Mouse (Mus musculus): ENCODE results near the gene Ppp1r2.
A peak's percentile ranks its signal among the peaks of the same experiment; 100 is the strongest.

Gene Ppp1r2

GRCm38 (mm10) chr16:31233541-31234339 is 41.3 kb downstream of the Ppp1r2 start:
- peak; percentile 77 to 78 for DNase-seq

- no peak for DNase-seq
These were observed 41.9 kb downstream of the Ppp1r2 start for GRCm38 (mm10) chr16:31233167-31233498.

- DNase-seq = no peak
These were observed 42.4 kb downstream of the Ppp1r2 start for GRCm38 (mm10) chr16:31232491-31233166.

- DNase-seq = no peak
These were observed 43.5 kb downstream of the Ppp1r2 start for GRCm38 (mm10) chr16:31231591-31231990.

- DNase-seq = no peak
These were observed 47.3 kb downstream of the Ppp1r2 start for GRCm38 (mm10) chr16:31227746-31228145.

- DNase-seq = no peak
These were observed 59.8 kb downstream of the Ppp1r2 start for GRCm38 (mm10) chr16:31215271-31215670.

DNA sequence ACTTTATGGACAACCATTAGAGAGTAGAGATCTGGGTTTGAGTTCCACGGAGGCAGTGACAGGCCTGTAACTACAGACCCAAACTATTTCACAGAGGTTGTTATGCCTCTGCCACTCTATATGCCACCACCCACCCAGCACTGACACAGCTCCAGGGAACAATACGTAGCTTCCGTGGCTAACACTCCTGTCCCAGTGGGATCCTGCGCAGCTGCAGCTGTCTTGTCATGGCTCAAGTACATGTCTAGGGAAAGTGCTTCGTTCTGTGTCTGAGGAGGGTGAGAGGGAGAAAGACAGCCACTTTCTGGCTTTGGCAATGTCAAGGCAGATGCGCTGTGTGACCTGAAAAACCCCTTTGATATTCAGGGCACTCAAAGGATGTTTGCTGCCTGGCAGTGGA is 61.6 kb downstream of the Ppp1r2 start:
- no peak for DNase-seq

DNA sequence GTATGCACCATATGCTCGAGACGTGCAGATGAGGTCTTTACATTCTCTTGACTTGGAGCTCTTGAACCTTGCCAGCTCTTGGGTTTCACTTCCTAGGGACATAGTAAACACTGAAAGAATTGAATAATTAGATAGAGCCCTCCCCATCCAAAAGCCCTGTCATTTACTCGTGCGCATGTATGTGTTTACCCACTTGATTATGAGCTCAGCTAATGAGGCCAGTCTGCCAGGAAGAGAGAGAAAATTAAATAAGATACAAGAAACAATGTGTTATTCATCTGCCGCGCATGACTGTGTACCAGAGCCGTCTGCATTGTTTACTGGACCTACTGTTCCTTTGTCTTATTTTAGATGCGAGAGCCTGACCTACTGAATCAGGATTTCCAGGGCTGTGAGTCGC is 63.6 kb downstream of the Ppp1r2 start:
- no peak for DNase-seq

DNA sequence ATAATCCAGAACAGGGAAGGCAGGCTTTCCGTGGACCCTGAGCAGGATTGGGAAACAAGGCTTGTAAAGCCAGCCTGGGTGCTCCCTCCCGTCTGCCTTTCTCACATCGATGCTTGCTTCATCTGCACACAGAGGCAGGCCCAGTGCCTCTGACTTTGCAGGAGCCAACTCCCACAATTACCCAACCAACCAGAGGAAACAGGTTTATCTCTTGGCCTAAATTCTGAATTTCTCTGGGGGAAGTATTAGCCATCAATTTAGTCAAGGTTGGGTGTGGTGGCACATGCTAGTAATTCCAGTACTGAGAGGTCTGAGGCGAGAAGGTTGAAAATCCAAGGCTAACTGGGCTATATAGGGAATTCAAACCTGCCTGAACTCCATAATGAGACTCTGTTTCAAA is 64.6 kb downstream of the Ppp1r2 start:
- no peak for DNase-seq

DNA sequence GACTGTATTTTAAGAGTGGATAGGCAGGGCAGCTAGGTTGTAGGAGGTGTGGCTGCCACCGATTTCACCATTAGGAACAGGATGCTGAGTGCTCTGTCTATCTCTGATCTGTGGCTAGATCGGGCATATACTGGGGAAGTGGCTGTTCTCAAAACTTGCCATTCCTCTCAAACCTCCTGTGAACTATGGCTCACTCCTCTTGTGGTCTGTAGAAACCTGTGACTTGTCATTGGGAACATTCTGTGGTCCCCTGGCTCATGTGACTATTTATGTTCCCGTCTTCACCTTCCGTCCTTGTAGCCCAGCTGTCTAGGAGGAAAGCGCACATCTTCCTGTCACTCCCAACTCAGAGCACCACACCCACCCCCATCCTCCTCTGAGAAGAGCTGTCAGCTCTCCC is 65.2 kb downstream of the Ppp1r2 start:
- DNase-seq = no peak

DNA sequence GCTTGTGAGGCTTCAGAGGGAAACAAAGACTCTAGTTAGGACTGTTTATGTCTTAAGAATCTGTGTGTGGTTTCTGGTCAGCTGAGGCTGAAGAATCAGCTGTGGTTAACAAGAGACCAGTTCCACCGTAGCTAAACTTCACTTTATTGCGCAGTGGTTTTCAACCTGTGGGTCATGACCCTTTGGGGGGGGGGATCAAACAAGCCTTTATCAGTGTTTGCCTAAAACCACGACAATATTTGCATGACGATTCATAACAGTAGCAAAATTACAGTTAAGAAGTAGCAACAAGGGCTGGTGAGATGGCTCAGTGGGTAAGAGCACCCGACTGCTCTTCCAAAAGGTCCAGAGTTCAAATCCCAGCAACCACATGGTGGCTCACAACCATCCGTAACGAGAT is 69.4 kb downstream of the Ppp1r2 start:
- DNase-seq = no peak

- DNase-seq = no peak
These were observed 69.9 kb downstream of the Ppp1r2 start for GRCm38 (mm10) chr16:31205187-31205586.

DNA sequence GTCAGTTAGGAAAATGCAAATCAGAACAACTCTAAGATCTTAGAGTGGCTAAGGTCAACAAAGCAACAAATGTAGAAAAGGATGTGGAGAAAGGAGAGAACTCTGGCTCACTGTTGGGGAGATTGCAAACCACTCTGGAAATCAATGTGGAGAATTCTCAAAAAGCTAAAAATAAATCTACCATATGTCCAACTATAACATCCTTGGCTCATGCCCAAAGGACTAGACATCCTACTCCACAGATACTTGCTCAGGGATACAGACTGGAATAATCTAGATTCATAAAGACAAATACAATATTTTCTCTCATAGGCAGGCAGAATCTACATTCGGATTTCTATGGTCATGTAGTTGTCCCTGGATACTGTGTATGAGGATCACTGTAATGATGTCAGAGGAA is 70.9 kb downstream of the Ppp1r2 start:
- DNase-seq = no peak

GRCm38 (mm10) chr16:31201704-31202103 is 73.4 kb downstream of the Ppp1r2 start:
- no peak for DNase-seq
